Mouse (Mus musculus) layer of hippocampus, postnatal 36 days (tissue): ENCODE measurements around the gene Olfr739. TPM values are rescaled to one million over a fixed set of nuclear protein-coding genes. Genes with fewer than 3 reads are reported as not detected.

Experiments used
- DNase-seq, 2 experiments: peaks; one replicate each; pipeline ENCODE4 v3.0.0; 2022
- total RNA-seq, 2 experiments: library from RNA; stranded (reverse); gene quantifications; 2 replicates each; pipeline ENCODE4 v1.2.3; 2021

Gene Olfr739
- not detected for total RNA-seq

GRCm38 (mm10) chr14:50418326-50418725 lies at the start of gene Olfr739:
Olfr739 (plus strand) TSS chr14:50418626.
- no peak for DNase-seq

GRCm38 (mm10) chr14:50380863-50381262 lies 37.6 kb upstream of the Olfr739 start, which contains the start of gene Olfr736:
Olfr736 (plus strand) TSS chr14:50381163.
- DNase-seq = no peak

GRCm38 (mm10) chr14:50407268-50407667 lies 11.2 kb upstream of the Olfr739 start, which contains the start of gene Olfr738:
Olfr738 (plus strand) TSS chr14:50407568.
- no peak for DNase-seq

- DNase-seq = no peak
These were observed 26.8 kb downstream of the Olfr739 start, which contains the start of gene Olfr740 for GRCm38 (mm10) chr14:50445245-50445644. Olfr740 (plus strand) TSS chr14:50445545.

GRCm38 (mm10) chr14:50472438-50472837 lies 54.0 kb downstream of the Olfr739 start, which contains the start of gene Olfr741:
Olfr741 (plus strand) TSS chr14:50472738.
- no peak for DNase-seq

Other genes starting within 250 kb of the Olfr739 start
- not detected for gene Olfr730, start 230.4 kb upstream of the Olfr739 start, total RNA-seq
- gene Olfr731, start 176.8 kb upstream of the Olfr739 start, total RNA-seq = not detected
- gene Olfr732, start 134.4 kb upstream of the Olfr739 start, total RNA-seq = not detected
- gene Olfr733, start 117.1 kb upstream of the Olfr739 start, total RNA-seq = not detected
- not detected for gene Olfr734, start 91.9 kb upstream of the Olfr739 start, total RNA-seq
- gene Olfr735, start 69.8 kb upstream of the Olfr739 start, total RNA-seq = not detected
- gene Tlr11, start 60.7 kb upstream of the Olfr739 start, total RNA-seq = not detected
- not detected for gene Olfr736, start 37.5 kb upstream of the Olfr739 start, total RNA-seq
- not detected for gene Olfr738, start 11.1 kb upstream of the Olfr739 start, total RNA-seq
- gene Olfr740, start 26.9 kb downstream of the Olfr739 start, total RNA-seq = not detected
- gene Olfr741, start 54.1 kb downstream of the Olfr739 start, total RNA-seq = not detected
- not detected for gene Olfr742, start 85.0 kb downstream of the Olfr739 start, total RNA-seq
- gene Olfr743, start 103.2 kb downstream of the Olfr739 start, total RNA-seq = not detected
- gene Olfr744, start 196.3 kb downstream of the Olfr739 start, total RNA-seq = not detected
- gene Olfr745, start 220.8 kb downstream of the Olfr739 start, total RNA-seq = not detected
- not detected for gene Olfr746, start 228.5 kb downstream of the Olfr739 start, total RNA-seq